Mouse (Mus musculus) erythroid progenitor cell, adult 5-6 weeks (primary cell): ENCODE data around the gene Papolb. TPM values are rescaled to one million over a fixed set of nuclear protein-coding genes. Genes with fewer than 3 reads are reported as not detected.

Experiments used
- ATAC-seq: replicated peaks from 2 replicates; pipeline ENCODE4 v1.8.0; 2016; ENCODE audit warnings: moderate number of reproducible peaks, mild to moderate bottlenecking, moderate TSS enrichment, inconsistent platforms; ENCODE audit not compliant: poor library complexity, low FRiP score, severe bottlenecking
- total RNA-seq, 2 experiments: library from RNA; stranded (forward) in 1 of 2; stranded (reverse) in 1 of 2; fragments of 150-400 nt in 1 of 2; fragments of 186-747, 209-891 nt in 1 of 2; gene quantifications; 2 replicates each; pipeline versions ENCODE4 v1.2.3 to v1.2.4; 2015 to 2017; ENCODE audit warnings: low replicate concordance in 2 of 2

Papolb gene
- total RNA-seq (2015; ENCODE audit: low replicate concordance) (not detected in 2 replicates), total RNA-seq (2017; ENCODE audit: low replicate concordance) (not detected in 2 replicates)

GRCm38 (mm10) chr5:142529915-142530314, at the start of gene Papolb:
Gene Papolb (minus strand): TSS chr5:142530076.
- ATAC-seq = no peak

GRCm38 (mm10) chr5:142578192-142578591, 48.3 kb upstream of the Papolb start:
- no peak for ATAC-seq

- no peak for ATAC-seq
Measured at GRCm38 (mm10) chr5:142576832-142577231, 47.0 kb upstream of the Papolb start.

GRCm38 (mm10) chr5:142574323-142575057, 44.6 kb upstream of the Papolb start:
- no peak for ATAC-seq

GRCm38 (mm10) chr5:142564606-142565005, 34.7 kb upstream of the Papolb start:
- no peak for ATAC-seq

- no peak for ATAC-seq
Measured at GRCm38 (mm10) chr5:142560261-142560660, 30.4 kb upstream of the Papolb start.

- peak; percentile 81 for ATAC-seq
Measured at GRCm38 (mm10) chr5:142557397-142558067, 27.7 kb upstream of the Papolb start.

GRCm38 (mm10) chr5:142556721-142557120, 26.8 kb upstream of the Papolb start:
- no peak for ATAC-seq

- no peak for ATAC-seq
Measured at GRCm38 (mm10) chr5:142555866-142556265, 26.0 kb upstream of the Papolb start.

GRCm38 (mm10) chr5:142550706-142551652, 21.1 kb upstream of the Papolb start, which contains the start of gene Radil:
Gene Radil (minus strand): TSS chr5:142551098.
- ATAC-seq = peak; percentile 63

- no peak for ATAC-seq
Measured at GRCm38 (mm10) chr5:142549961-142550705, 20.3 kb upstream of the Papolb start.

GRCm38 (mm10) chr5:142549441-142549840, 19.6 kb upstream of the Papolb start:
- no peak for ATAC-seq

- no peak for ATAC-seq
Measured at GRCm38 (mm10) chr5:142547066-142547465, 17.2 kb upstream of the Papolb start.

- ATAC-seq = no peak
Measured at GRCm38 (mm10) chr5:142546344-142546743, 16.5 kb upstream of the Papolb start.

- no peak for ATAC-seq
Measured at GRCm38 (mm10) chr5:142545014-142545795, 15.3 kb upstream of the Papolb start.

GRCm38 (mm10) chr5:142537286-142537685, 7.4 kb upstream of the Papolb start:
- ATAC-seq = no peak

GRCm38 (mm10) chr5:142535388-142535787, 5.5 kb upstream of the Papolb start:
- no peak for ATAC-seq

- ATAC-seq = no peak
Measured at GRCm38 (mm10) chr5:142524711-142525464, 5.0 kb downstream of the Papolb start.
